Mouse (Mus musculus) embryo, embryonic 11 days (tissue): ENCODE measurements at regions not wholly inside any gene's neighbourhood (a gene's known extent, or its start where the extent isn't known, plus 50 kb on each side); places are given as distances from the start of the nearest gene placed in this dataset.

Source experiments
- DNase-seq: peaks from one replicate; pipeline ENCODE4 v3.0.0-alpha.2; 2015

DNA sequence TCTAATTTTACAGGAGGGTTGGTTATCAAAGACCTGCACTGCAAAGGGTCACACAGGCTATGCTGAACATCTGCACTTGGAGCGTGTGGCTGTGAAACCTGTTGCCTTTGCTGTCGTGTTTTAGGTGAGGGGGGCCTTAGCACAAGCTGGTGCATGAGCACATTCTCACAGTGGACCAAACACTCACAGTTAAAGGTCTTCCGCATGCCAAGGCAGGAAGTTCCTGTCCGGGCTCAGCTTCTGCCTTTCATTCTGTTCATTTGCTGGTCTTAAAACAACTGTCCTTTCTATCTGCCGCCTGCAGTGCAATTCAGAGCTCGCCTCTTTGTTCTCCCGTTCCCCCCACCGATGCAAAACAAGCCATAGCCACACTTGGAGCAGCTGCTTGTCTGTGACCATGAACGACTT, 402.8 kb downstream of the Efnb2 start:
- peak; percentile 65 for DNase-seq

DNA sequence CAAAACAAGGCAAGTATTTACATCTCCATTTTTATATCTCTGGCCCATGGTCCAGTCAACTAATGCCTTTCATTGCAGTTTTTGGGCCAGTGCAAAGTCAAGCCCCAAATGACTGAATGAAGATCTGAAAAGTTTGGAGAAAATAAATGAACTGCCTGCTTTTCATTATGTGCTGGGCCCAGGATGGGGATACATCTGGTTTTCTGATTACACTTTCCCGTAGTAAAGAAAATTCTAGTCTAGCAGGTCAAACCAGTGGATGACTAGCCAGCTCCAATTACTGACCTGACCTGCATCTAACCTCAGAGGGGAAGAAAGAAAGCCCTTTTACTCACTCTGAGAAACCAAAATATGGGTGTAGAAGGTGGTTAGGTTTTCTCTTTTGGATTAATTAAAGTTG, 404.7 kb downstream of the Efnb2 start:
- peak; percentile 50 for DNase-seq

DNA sequence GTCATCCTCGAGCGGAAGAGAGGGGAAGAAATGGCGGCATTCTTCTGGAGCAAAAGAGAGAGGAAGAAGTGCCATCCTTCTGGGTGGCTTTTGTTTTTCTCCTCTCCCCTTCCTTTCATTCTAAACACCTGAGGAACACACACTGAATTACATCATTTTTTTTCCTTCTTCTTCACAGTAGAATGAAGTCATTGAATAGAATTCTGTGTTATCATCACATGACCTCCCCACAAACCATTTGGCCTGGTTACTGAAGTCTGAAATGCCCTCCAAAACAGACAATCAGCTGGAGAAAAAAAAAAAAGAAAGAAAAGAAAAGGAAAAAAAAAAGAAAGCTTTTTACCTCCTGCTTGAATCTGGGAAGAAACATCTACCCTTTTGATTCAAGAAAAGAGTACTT, 406.6 kb downstream of the Efnb2 start:
- DNase-seq: no peak

GRCm38 (mm10) chr8:8244599-8244998, 416.4 kb downstream of the Efnb2 start:
- DNase-seq: no peak

GRCm38 (mm10) chr8:8241755-8242501, 419.1 kb downstream of the Efnb2 start:
- DNase-seq: peak; percentile 37

GRCm38 (mm10) chr8:8241051-8241688, 419.9 kb downstream of the Efnb2 start:
- peak; percentile 54 for DNase-seq

- DNase-seq: no peak
These were observed 421.6 kb downstream of the Efnb2 start for GRCm38 (mm10) chr8:8239489-8239888.

- DNase-seq: no peak
These were observed 423.0 kb downstream of the Efnb2 start for GRCm38 (mm10) chr8:8238051-8238450.

GRCm38 (mm10) chr8:8233616-8234015, 427.4 kb downstream of the Efnb2 start:
- no peak for DNase-seq

DNA sequence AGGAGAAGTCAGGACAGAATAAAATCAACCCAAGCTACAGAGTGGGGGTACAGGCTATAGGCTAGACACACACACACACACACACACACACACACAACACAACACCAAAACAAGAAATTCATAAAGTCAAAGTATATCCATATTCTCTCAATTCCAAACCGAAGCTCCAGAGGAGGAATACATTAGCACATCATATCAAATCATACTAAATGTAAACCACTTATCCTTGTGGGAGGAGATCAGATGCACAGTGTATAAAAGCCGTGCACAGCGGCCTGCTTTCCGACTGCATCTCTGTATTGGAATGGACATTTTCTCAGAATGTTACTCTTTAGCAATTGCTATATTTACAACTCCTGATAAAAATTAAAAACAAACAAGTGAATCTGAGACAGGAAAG, 427.9 kb downstream of the Efnb2 start:
- no peak for DNase-seq

DNA sequence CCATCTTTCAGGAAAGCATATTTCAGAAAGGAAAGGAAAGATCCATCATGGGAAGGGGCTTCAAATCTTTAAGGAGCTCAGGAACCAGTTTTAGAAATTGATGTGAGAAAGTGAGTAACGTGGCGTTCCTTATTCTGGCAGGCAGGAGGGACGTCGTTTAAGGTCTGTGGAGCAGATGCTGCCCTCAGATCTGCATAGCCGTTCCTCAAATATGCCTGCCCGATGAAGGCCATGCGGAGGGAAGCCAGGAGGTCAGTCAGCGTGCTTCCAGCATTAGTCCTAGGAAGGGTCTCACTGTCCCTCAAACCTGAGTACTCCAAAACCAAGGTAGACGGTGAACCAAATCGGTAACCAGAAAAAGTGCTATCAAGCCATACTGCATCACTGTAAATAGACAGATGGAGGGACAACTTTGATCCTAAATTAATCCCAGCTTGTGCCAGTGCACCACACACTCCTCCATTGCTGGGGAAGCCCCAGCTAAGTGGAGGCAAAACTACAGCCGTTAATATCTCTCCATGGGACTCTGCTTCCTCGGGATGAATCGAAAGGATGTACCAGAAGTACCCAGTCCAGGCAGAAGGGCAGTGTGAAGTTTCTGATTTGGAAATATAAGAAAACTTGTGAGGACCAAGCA, 428.9 kb downstream of the Efnb2 start:
- DNase-seq: no peak

- DNase-seq: no peak
These were observed 429.6 kb downstream of the Efnb2 start for GRCm38 (mm10) chr8:8231308-8231985.

- no peak for DNase-seq
These were observed 435.0 kb downstream of the Efnb2 start for GRCm38 (mm10) chr8:8225994-8226393.

GRCm38 (mm10) chr8:8225175-8225830, 435.7 kb downstream of the Efnb2 start:
- no peak for DNase-seq

DNA sequence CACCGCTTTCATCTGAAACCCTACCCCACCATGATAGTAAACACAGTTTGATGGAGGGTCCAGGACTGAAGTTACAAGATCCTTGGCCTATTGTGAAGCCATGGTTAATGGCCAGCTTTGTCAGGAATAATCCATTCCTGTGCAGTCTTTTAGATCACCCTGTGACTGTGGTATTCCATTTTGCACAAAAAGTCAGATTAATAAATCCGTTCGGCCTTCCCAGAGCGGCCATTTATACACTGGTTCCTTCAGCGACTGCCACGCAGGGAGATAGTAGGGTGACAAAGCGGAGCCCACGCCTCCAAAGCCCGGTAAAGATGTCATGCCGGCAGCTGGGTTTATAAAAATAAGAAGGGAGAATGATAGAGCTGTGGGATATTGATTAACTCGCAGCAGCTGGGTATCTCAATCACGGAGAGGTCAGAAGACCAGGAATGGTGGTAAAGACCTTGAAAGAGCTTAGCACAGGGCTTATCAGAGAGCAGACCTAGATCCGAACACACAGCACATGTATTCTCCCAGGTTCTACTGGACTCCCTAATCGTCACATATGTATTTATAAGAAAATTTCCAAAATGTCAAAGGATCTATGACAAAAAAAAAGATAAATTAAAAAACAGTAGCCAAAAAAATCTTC, 440.5 kb downstream of the Efnb2 start:
- no peak for DNase-seq

GRCm38 (mm10) chr8:8219701-8220394, 441.2 kb downstream of the Efnb2 start:
- peak; percentile 51 for DNase-seq

- no peak for DNase-seq
These were observed 468.0 kb downstream of the Efnb2 start for GRCm38 (mm10) chr8:8193036-8193435.

DNA sequence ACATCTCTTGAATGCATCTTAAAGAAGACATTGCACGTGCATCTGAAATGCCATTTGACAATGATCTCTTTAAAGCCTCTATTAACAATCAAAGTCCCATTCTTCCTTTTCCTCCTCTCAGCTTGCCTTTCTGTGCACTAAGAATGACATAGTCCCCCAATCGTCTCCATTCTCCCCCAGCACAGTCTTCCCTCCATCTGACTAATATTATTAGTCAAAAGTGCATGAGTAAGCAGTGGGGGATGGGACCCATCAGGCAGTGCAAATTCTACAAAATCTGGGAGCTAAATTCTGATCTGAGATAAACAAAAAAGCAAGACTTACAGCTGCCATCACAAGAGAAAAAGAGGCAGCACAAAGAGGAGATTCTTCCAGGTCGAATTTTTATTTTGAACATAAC, 475.0 kb downstream of the Efnb2 start:
- DNase-seq: no peak

- no peak for DNase-seq
These were observed 477.8 kb downstream of the Efnb2 start for GRCm38 (mm10) chr8:8183233-8183622.

- DNase-seq: peak; percentile 28
These were observed 478.3 kb downstream of the Efnb2 start for GRCm38 (mm10) chr8:8182616-8183232.

DNA sequence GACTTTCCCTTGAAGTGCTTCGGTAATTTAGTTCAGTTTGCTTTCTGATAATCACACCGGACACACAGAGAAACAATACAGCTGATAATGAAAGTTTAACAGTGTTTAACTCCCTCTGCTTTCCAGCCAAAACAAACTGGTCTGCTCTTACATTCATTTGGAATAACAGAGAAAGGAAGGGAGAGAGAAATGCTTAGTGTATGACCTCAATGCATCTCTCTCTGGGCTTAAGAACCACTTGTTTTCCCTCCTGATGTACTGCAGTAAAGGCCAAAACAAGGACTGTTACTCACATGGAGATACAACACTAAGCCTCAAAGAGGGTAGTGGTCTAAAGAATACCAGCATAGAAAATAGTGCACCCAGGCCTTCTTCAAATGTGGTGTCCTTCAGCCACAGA, 478.9 kb downstream of the Efnb2 start:
- no peak for DNase-seq
